Mouse (Mus musculus) intestine, postnatal 0 days (tissue): Measurements from ENCODE around the gene Gabarapl2. TPM values are rescaled to one million over a fixed set of nuclear protein-coding genes. Genes with fewer than 3 reads are reported as not detected.

ENCODE experiments used
- ATAC-seq: fragments of 200-750 bp; cut with Nextera tagmentation; 2 replicates; pipeline ENCODE4 v1.8.0; 2017; ENCODE audit warnings: mild to moderate bottlenecking, moderate TSS enrichment, moderate library complexity
- H3K27ac ChIP-seq: fragments of 300-500 bp; sonication (generic); 2 replicates; pipeline ENCODE4 v1.5.1; 2014; ENCODE audit warnings: mild to moderate bottlenecking, low read depth, low read length, moderate library complexity
- H3K27me3 ChIP-seq: fragments of 300-500 bp; sonication (generic); replicated peaks from 2 replicates; pipeline ENCODE4 v1.6.1; 2014; ENCODE audit warnings: low read length, mixed read lengths; ENCODE audit not compliant: control insufficient read depth, insufficient read depth
- H3K36me3 ChIP-seq: fragments of 300-500 bp; sonication (generic); 2 replicates; pipeline ENCODE4 v1.6.1; 2014; ENCODE audit warnings: mild to moderate bottlenecking, moderate library complexity; ENCODE audit not compliant: control insufficient read depth, insufficient read depth
- H3K4me1 ChIP-seq: fragments of 300-500 bp; sonication (generic); replicated peaks from 2 replicates; pipeline ENCODE4 v1.6.1; 2014; ENCODE audit warnings: antibody characterized with exemption, low read length, mixed read lengths; ENCODE audit not compliant: control insufficient read depth, insufficient read depth
- H3K4me2 ChIP-seq: fragments of 300-500 bp; sonication (generic); replicated peaks from 2 replicates; pipeline ENCODE4 v1.6.1; 2014; ENCODE audit warnings: low read depth, mild to moderate bottlenecking, moderate library complexity
- H3K4me3 ChIP-seq: fragments of 300-500 bp; sonication (generic); 2 replicates; pipeline ENCODE4 v1.5.1; 2014; ENCODE audit warnings: low read depth, low read length
- H3K9ac ChIP-seq: fragments of 300-500 bp; sonication (generic); 2 replicates; pipeline ENCODE4 v1.6.1; 2014; ENCODE audit warnings: mild to moderate bottlenecking, low read depth, low read length
- H3K9me3 ChIP-seq: fragments of 300-500 bp; sonication (generic); 2 replicates; pipeline ENCODE4 v1.6.1; 2016; ENCODE audit warnings: mixed run types; ENCODE audit not compliant: control insufficient read depth
- CTCF ChIP-seq: sonication (generic); IDR thresholded peaks from 2 replicates; pipeline ENCODE4 v1.5.1; 2016; ENCODE audit warnings: low read depth, mild to moderate bottlenecking, control low read depth, antibody characterized with exemption, moderate library complexity
- WGBS: fragments of 180-500 bp; shearing (Covaris S2); extraction: QIAGEN DNeasy Blood & Tissue Kit; methylation state at CpG from one replicate; pipeline ENCODE4 v1.1.7; 2014; 5-methylcytosine and 5-hydroxymethylcytosine counted together
- polyA plus RNA-seq: library from polyadenylated mRNA; unstranded; fragments of >200 nt; fragmentation: Nextera tagmentation; extraction: Ambion mirVana; gene quantifications from 2 replicates; pipeline ENCODE4 v1.2.1, GENCODE M21; 2015

Gene Gabarapl2
- polyA plus RNA-seq, 1 experiment from 2014 or later = 308 TPM

- no peaks in the 10 kb centered on the region for H3K4me1 ChIP-seq
- ATAC-seq = no peak
- H3K27ac ChIP-seq = no peak overlapping the region
- H3K36me3 ChIP-seq = no peaks in the 10 kb centered on the region; the same call in 1 of the 2 replicates
- H3K27me3 ChIP-seq = no peaks in the 10 kb centered on the region
- TF ChIP-seq CTCF = no peak
- no peak overlapping the region for H3K4me2 ChIP-seq
- no peak overlapping the region for H3K9ac ChIP-seq
- 77% methylated on average over 10 of the region's 10 CpGs for WGBS
- no peaks in the 10 kb centered on the region for H3K9me3 ChIP-seq
- no peak overlapping the region for H3K4me3 ChIP-seq
Observed at GRCm38 (mm10) chr8:111963091-111963490, 22.6 kb downstream of the Gabarapl2 start.

GRCm38 (mm10) chr8:111963546-111963945, 23.0 kb downstream of the Gabarapl2 start:
- TF ChIP-seq CTCF = no peak
- 87% methylated on average over 4 of the region's 4 CpGs for WGBS
- Histone ChIP-seq H3K9me3 (no peaks in the 10 kb centered on the region), H3K9ac (no peak overlapping the region), H3K4me3 (no peak overlapping the region), H3K36me3 (no peaks in the 10 kb centered on the region; the same call in 1 of the 2 replicates), H3K27ac (no peak overlapping the region), H3K4me1 (no peaks in the 10 kb centered on the region), H3K27me3 (no peaks in the 10 kb centered on the region), H3K4me2 (no peak overlapping the region)
- no peak for ATAC-seq

- no peaks in the 10 kb centered on the region for H3K4me1 ChIP-seq
- no peak for ATAC-seq
- H3K27me3 ChIP-seq = no peaks in the 10 kb centered on the region
- H3K9me3 ChIP-seq = no peaks in the 10 kb centered on the region
- no peak for TF ChIP-seq CTCF
- no peak overlapping the region for H3K4me3 ChIP-seq
- no peak overlapping the region for H3K9ac ChIP-seq
- no peak overlapping the region for H3K27ac ChIP-seq
- no peaks in the 10 kb centered on the region; the same call in 1 of the 2 replicates for H3K36me3 ChIP-seq
- H3K4me2 ChIP-seq = no peak overlapping the region
- WGBS = 53% methylated on average over 5 of the region's 5 CpGs
Observed at GRCm38 (mm10) chr8:111964351-111964750, 23.8 kb downstream of the Gabarapl2 start.

- Histone ChIP-seq H3K4me3 (no peak overlapping the region), H3K27ac (no peak overlapping the region), H3K27me3 (no peaks in the 10 kb centered on the region), H3K9me3 (no peaks in the 10 kb centered on the region), H3K36me3 (no peaks in the 10 kb centered on the region), H3K4me2 (no peak overlapping the region), H3K4me1 (no peaks in the 10 kb centered on the region), H3K9ac (no peak overlapping the region)
- TF ChIP-seq CTCF = no peak
- 63% methylated on average over 7 of the region's 7 CpGs for WGBS
- ATAC-seq = no peak
Observed at GRCm38 (mm10) chr8:111964849-111965561, 24.5 kb downstream of the Gabarapl2 start.

GRCm38 (mm10) chr8:111967246-111967870, 26.9 kb downstream of the Gabarapl2 start:
- no peaks in the 10 kb centered on the region for H3K4me1 ChIP-seq
- ATAC-seq = no peak
- no peak overlapping the region for H3K9ac ChIP-seq
- no peak overlapping the region for H3K4me2 ChIP-seq
- WGBS = 84% methylated on average over 5 of the region's 5 CpGs
- no peaks in the 10 kb centered on the region for H3K27me3 ChIP-seq
- H3K4me3 ChIP-seq = no peak overlapping the region
- no peaks in the 10 kb centered on the region for H3K9me3 ChIP-seq
- H3K27ac ChIP-seq = no peak overlapping the region
- H3K36me3 ChIP-seq = no peaks in the 10 kb centered on the region
- TF ChIP-seq CTCF = no peak

- no peak overlapping the region for H3K9ac ChIP-seq
- no peaks in the 10 kb centered on the region for H3K27me3 ChIP-seq
- no peaks in the 10 kb centered on the region for H3K4me1 ChIP-seq
- H3K4me2 ChIP-seq = no peak overlapping the region
- WGBS = 94% methylated on average over 10 of the region's 10 CpGs
- H3K9me3 ChIP-seq = no peaks in the 10 kb centered on the region
- ATAC-seq = no peak
- peaks cover 4% of the 10 kb centered on the region; the same call in 1 of the 2 replicates for H3K36me3 ChIP-seq
- H3K27ac ChIP-seq = no peak overlapping the region
- no peak overlapping the region for H3K4me3 ChIP-seq
- no peak for TF ChIP-seq CTCF
Observed at GRCm38 (mm10) chr8:111968541-111968940, 28.0 kb downstream of the Gabarapl2 start.
